Mouse (Mus musculus) hindbrain, embryonic 13.5 days (tissue): ENCODE results near the gene Fbxo27. TPM values are rescaled to one million over a fixed set of nuclear protein-coding genes. Genes with fewer than 3 reads are reported as not detected.
"Not testable (repeated sequence)": the region's sequence is repeated elsewhere in the genome, so short reads cannot be mapped to it uniquely, and the experiment has no call there.

Experiments
- ATAC-seq: fragments of 200-750 bp; cut with Nextera tagmentation; 2 replicates; pipeline ENCODE4 v1.8.0; 2017; ENCODE audit warnings: moderate TSS enrichment; ENCODE audit not compliant: low FRiP score
- H3K27ac ChIP-seq: fragments of 300-500 bp; sonication (generic); 2 replicates; pipeline ENCODE4 v1.5.1; 2015; ENCODE audit warnings: inconsistent platforms, mild to moderate bottlenecking, moderate library complexity
- H3K27me3 ChIP-seq: fragments of 300-500 bp; sonication (generic); 2 replicates; pipeline ENCODE4 v1.6.1; 2015; ENCODE audit warnings: mild to moderate bottlenecking, inconsistent platforms
- H3K36me3 ChIP-seq: fragments of 300-500 bp; sonication (generic); 2 replicates; pipeline ENCODE4 v1.6.1; 2015; ENCODE audit warnings: mild to moderate bottlenecking, inconsistent platforms
- H3K4me1 ChIP-seq: fragments of 300-500 bp; sonication (generic); replicated peaks from 2 replicates; pipeline ENCODE4 v1.6.1; 2015; ENCODE audit warnings: inconsistent platforms
- H3K4me2 ChIP-seq: fragments of 300-500 bp; sonication (generic); 2 replicates; pipeline ENCODE4 v1.6.1; 2015; ENCODE audit warnings: inconsistent platforms, mild to moderate bottlenecking, moderate library complexity
- H3K4me3 ChIP-seq: fragments of 300-500 bp; sonication (generic); 2 replicates; pipeline ENCODE4 v1.5.1; 2015; ENCODE audit warnings: mild to moderate bottlenecking, inconsistent platforms
- H3K9ac ChIP-seq: fragments of 300-500 bp; sonication (generic); 2 replicates; pipeline ENCODE4 v1.6.1; 2015; ENCODE audit warnings: mild to moderate bottlenecking, inconsistent platforms
- H3K9me3 ChIP-seq: fragments of 300-500 bp; sonication (generic); 2 replicates; pipeline ENCODE4 v1.6.1; 2016; ENCODE audit warnings: inconsistent platforms
- WGBS: fragments of 180-500 bp; shearing (Covaris S2); methylation state at CpG from one replicate; pipeline ENCODE4 v1.1.7; 2015; 5-methylcytosine and 5-hydroxymethylcytosine counted together
- polyA plus RNA-seq: library from polyadenylated mRNA; unstranded; fragments of >200 nt; fragmentation: Nextera tagmentation; extraction: Ambion mirVana; gene quantifications from 2 replicates; pipeline ENCODE4 v1.2.1, GENCODE M21; 2015

The Fbxo27 gene
- polyA plus RNA-seq = 7.0 and 7.4 TPM in 2 replicates

DNA sequence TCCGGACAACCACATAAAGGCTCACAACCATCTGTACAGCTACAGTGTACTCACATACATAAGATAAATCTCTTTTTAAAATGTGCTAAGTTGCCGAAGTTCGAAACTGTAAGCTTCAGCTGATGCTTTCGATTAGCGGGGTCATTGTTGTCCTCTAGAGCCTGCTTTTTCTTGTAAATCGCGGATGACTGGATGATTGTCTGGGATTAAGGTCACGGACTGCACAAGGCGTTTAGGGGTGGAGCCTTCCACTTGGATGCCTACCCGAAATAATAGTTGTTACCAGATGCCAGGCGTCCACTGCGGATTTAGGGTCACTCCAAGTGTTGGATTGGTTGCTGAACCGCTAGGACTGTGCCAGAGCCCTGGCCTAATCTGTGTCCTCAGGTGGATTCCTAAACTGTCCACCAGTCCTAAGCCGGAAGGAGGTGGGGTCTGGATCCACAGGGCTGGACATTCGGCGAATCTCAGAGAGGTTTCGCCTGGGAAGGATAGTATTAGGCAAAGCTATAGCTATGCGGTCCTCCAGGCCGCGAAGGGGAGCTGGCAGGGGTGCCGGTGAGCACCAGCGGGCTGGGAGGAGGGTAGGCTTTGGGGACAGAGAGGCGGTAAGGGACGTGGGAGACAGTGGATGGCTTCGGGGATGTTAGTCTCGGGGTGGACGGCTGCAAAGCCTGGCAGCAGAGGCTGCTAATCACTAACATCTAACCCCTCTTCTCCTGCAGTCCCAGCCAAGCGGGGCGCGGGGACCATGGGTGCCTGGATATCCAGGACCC is at the start of gene Fbxo27:
Gene Fbxo27, plus strand, starts transcription at position 305 of the 776 bp plus-strand sequence.
- Histone ChIP-seq H3K4me3 (peak within 1 kb of the TSS; percentile 61), H3K36me3 (no peaks in the 10 kb centered on the region), H3K9me3 (no peaks in the 10 kb centered on the region), H3K27ac (no peak within 1 kb of the TSS; the same call in 1 of the 2 replicates), H3K4me1 (peaks cover 17% of the 10 kb centered on the region), H3K27me3 (peaks cover 32% of the 10 kb centered on the region), H3K9ac (peak within 1 kb of the TSS; percentile 77), H3K4me2 (peak within 1 kb of the TSS; percentile 88)
- WGBS = 25% methylated on average over 27 of the region's 30 CpGs
- peak; percentile 70 for ATAC-seq

- H3K9ac ChIP-seq = no peak overlapping the region
- WGBS = 41% methylated on average over 6 of the region's 6 CpGs
- no peak overlapping the region for H3K27ac ChIP-seq
- no peak overlapping the region for H3K4me2 ChIP-seq
- H3K9me3 ChIP-seq = 0 out of 2 replicates have a peak, but pooled peaks cover 3% of the 10 kb centered on the region
- H3K36me3 ChIP-seq = no peaks in the 10 kb centered on the region
- no peaks in the 10 kb centered on the region for H3K27me3 ChIP-seq
- no peaks in the 10 kb centered on the region for H3K4me1 ChIP-seq
- ATAC-seq = no peak
- H3K4me3 ChIP-seq = no peak overlapping the region
Observed at GRCm38 (mm10) chr7:28645366-28645765, 47.3 kb upstream of the Fbxo27 start.

- H3K4me2 ChIP-seq = no peak overlapping the region
- no peaks in the 10 kb centered on the region for H3K27me3 ChIP-seq
- H3K4me1 ChIP-seq = no peaks in the 10 kb centered on the region
- H3K9ac ChIP-seq = no peak overlapping the region
- 0 out of 2 replicates have a peak, but pooled peaks cover 3% of the 10 kb centered on the region for H3K9me3 ChIP-seq
- no peak overlapping the region for H3K4me3 ChIP-seq
- H3K36me3 ChIP-seq = no peaks in the 10 kb centered on the region
- ATAC-seq = no peak
- WGBS = 95% methylated on average over 2 of the region's 2 CpGs
- no peak overlapping the region for H3K27ac ChIP-seq
Observed at GRCm38 (mm10) chr7:28645947-28646475, 46.6 kb upstream of the Fbxo27 start.

- Histone ChIP-seq H3K4me2 (no peak overlapping the region), H3K27me3 (no peaks in the 10 kb centered on the region), H3K27ac (no peak overlapping the region), H3K4me1 (no peaks in the 10 kb centered on the region), H3K4me3 (no peak overlapping the region), H3K36me3 (no peaks in the 10 kb centered on the region), H3K9me3 (0 out of 2 replicates have a peak, but pooled peaks cover 3% of the 10 kb centered on the region), H3K9ac (no peak overlapping the region)
- no peak for ATAC-seq
- 59% methylated on average over 7 of the region's 7 CpGs for WGBS
Observed at GRCm38 (mm10) chr7:28647016-28647415, 45.6 kb upstream of the Fbxo27 start.

DNA sequence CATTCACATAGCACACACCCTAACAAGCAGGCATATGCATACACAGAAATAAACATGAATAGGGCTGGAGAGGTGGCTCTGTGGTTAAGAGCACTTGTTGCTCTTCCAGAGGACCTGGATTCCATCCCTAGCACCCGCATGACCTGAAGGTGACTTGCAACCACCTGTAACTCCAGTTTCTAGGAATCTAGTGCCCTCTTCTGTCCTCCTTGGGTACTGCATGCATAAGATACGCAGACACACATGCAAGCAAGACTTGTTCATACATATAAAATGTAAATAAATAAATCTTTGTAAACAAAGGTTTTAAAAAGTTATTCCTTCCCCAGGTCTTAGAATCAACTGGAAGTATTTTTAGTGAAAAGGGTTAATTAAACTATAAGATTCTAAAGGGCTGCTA is 41.5 kb upstream of the Fbxo27 start:
- no peak for ATAC-seq
- H3K9me3 ChIP-seq = 0 out of 2 replicates have a peak, but pooled peaks cover 3% of the 10 kb centered on the region
- H3K9ac ChIP-seq = no peak overlapping the region
- 93% methylated on average over 2 of the region's 2 CpGs for WGBS
- H3K4me1 ChIP-seq = no peaks in the 10 kb centered on the region
- no peak overlapping the region for H3K27ac ChIP-seq
- H3K36me3 ChIP-seq = no peaks in the 10 kb centered on the region
- H3K4me3 ChIP-seq = no peak overlapping the region
- H3K27me3 ChIP-seq = no peaks in the 10 kb centered on the region
- H3K4me2 ChIP-seq = no peak overlapping the region

GRCm38 (mm10) chr7:28656430-28656829 is 36.2 kb upstream of the Fbxo27 start:
- H3K27me3 ChIP-seq = no peaks in the 10 kb centered on the region
- H3K9me3 ChIP-seq = no peaks in the 10 kb centered on the region
- no peak overlapping the region for H3K4me2 ChIP-seq
- WGBS = 44% methylated on average over 4 of the region's 4 CpGs
- no peak overlapping the region for H3K4me3 ChIP-seq
- no peaks in the 10 kb centered on the region for H3K4me1 ChIP-seq
- ATAC-seq = no peak
- H3K36me3 ChIP-seq = no peaks in the 10 kb centered on the region
- H3K9ac ChIP-seq = no peak overlapping the region
- no peak overlapping the region for H3K27ac ChIP-seq

DNA sequence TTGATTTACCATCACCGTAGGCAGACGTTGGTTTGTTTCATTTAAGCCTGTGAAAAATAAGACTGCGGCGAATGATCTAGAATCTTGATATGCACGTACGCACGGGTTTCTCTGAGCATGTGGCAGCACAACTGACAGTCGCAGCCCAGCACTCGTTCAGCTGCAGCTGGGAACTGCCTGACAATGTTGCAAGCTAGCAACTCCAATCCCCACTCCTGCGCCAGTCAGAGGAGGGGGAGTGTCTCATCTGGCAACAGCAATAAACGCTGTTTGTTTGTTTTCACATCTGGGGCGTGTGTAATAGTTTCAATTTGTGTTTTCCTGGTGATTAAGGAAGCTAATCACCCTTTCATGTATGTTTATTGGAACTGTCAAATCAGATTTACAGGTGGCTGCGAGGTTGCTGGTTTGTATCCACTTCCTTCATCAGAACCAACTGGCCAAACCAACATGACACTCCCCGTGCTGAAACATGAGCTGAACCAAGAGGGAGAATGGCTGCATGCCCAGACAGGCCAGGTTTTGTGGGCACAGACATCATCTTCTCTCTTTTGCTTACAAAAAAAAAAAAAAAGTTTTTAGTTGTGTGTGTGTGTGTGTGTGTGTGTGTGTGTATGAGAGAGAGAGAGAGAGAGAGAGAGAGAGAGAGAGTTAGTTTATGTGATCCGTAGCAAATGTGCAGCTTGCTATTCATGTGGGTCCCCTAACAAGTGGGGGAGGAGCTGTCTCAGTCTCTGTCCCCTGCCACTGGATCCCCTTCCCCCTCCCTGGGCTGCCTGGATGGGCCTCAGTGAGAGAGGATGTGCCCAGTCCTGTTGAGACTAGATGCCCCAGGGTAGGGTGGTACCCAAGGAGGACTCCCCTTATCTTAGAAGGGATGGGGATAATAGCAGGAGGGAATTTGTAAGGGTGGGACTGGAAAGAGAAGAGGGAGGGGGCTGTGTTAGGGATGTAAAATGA is 26.7 kb upstream of the Fbxo27 start:
- H3K4me3 ChIP-seq = no peak overlapping the region
- H3K9me3 ChIP-seq = no peaks in the 10 kb centered on the region
- H3K27me3 ChIP-seq = no peaks in the 10 kb centered on the region
- no peaks in the 10 kb centered on the region for H3K36me3 ChIP-seq
- H3K4me1 ChIP-seq = peaks cover 11% of the 10 kb centered on the region; the same call in 1 of the 2 replicates
- peak overlapping the region; percentile 2; the same call in 1 of the 2 replicates for H3K9ac ChIP-seq
- peak overlapping the region; percentile 3; the same call in 1 of the 2 replicates for H3K27ac ChIP-seq
- 39% methylated on average over 15 of the region's 15 CpGs for WGBS
- peak overlapping the region; percentile 8; the same call in 1 of the 2 replicates for H3K4me2 ChIP-seq
- ATAC-seq = no peak

DNA sequence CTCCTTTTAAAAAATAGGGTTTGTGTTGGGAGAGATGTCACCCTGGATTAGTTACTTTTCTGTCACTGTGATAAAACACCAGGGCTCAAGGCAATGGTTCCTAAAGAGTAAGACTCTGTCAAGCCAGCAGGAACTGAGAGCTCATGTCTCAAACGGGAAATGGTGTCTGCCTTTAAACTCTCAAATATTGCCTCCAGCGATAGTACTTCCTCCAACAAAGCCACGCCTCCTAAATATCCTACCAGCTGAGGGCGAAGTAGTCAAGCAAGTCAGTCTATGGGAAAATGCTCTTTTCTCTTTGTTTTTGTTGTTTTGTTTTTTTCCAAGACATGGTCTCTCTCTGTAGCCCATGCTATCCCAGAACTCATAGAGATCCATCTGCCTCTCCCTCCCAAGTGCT is 21.5 kb upstream of the Fbxo27 start:
- Histone ChIP-seq H3K4me1 (0 out of 2 replicates have a peak, but pooled peaks cover 2% of the 10 kb centered on the region), H3K4me3 (no peak overlapping the region), H3K36me3 (no peaks in the 10 kb centered on the region), H3K27me3 (no peaks in the 10 kb centered on the region), H3K4me2 (no peak overlapping the region), H3K27ac (no peak overlapping the region), H3K9ac (no peak overlapping the region), H3K9me3 (no peaks in the 10 kb centered on the region)
- 83% methylated on average over 4 of the region's 4 CpGs for WGBS
- ATAC-seq = no peak

DNA sequence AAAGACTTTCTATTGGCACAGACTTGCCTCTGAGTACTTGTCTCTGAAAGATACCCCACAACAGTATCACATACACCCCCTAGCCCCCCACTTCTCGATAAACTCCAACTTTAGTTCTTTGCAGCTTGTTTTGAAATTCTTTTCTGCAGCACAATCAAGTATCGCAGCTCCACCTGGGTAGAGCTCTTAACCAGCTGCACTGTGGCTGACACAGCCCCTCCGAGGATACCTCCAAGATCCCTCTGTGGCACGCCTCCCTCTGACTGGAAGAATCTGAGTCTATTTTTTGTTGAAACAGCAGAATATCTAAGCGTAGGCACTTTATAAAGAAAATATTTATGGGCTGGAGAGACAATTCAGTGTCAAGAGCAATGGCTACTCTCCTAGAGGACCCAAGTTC is 20.4 kb upstream of the Fbxo27 start:
- no peak overlapping the region for H3K4me2 ChIP-seq
- no peak for ATAC-seq
- H3K4me3 ChIP-seq = no peak overlapping the region
- no peaks in the 10 kb centered on the region for H3K27me3 ChIP-seq
- 90% methylated on average over 5 of the region's 5 CpGs for WGBS
- no peak overlapping the region for H3K27ac ChIP-seq
- no peaks in the 10 kb centered on the region for H3K9me3 ChIP-seq
- no peaks in the 10 kb centered on the region for H3K4me1 ChIP-seq
- H3K9ac ChIP-seq = no peak overlapping the region
- H3K36me3 ChIP-seq = no peaks in the 10 kb centered on the region

GRCm38 (mm10) chr7:28672786-28673185 is 19.9 kb upstream of the Fbxo27 start:
- WGBS = 78% methylated on average over 5 of the region's 5 CpGs
- not testable (repeated sequence) for H3K4me3 ChIP-seq, H3K36me3 ChIP-seq, H3K4me1 ChIP-seq, ATAC-seq, H3K27ac ChIP-seq, H3K9ac ChIP-seq, H3K27me3 ChIP-seq, H3K9me3 ChIP-seq, H3K4me2 ChIP-seq

DNA sequence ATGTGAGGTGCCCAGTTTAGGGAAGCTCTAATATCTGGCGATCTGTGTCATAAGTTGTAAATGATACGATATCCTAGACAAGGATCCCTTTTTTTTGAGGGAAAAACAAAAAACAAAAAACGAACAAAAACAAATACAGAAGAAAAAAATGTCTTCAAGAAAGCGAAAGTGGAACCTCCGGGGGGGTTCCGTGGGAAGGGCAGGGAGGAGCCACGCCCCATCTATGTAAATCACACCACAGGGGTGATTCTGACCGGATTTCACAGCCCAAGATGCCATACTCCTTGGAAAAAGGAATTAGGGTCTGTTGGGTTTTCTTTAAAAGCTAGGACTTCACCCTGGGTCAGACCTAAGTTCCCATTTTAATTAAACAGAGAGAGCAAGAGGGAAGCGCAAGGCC is 17.7 kb upstream of the Fbxo27 start:
- H3K9me3 ChIP-seq = no peaks in the 10 kb centered on the region
- no peak for ATAC-seq
- no peak overlapping the region for H3K9ac ChIP-seq
- no peak overlapping the region for H3K27ac ChIP-seq
- 82% methylated on average over 9 of the region's 9 CpGs for WGBS
- H3K4me3 ChIP-seq = no peak overlapping the region
- H3K4me2 ChIP-seq = no peak overlapping the region
- H3K36me3 ChIP-seq = no peaks in the 10 kb centered on the region
- no peaks in the 10 kb centered on the region for H3K27me3 ChIP-seq
- no peaks in the 10 kb centered on the region for H3K4me1 ChIP-seq

GRCm38 (mm10) chr7:28675746-28676145 is 16.9 kb upstream of the Fbxo27 start:
- no peak for ATAC-seq
- Histone ChIP-seq H3K27me3 (no peaks in the 10 kb centered on the region), H3K4me3 (no peak overlapping the region), H3K4me2 (no peak overlapping the region), H3K9ac (no peak overlapping the region), H3K9me3 (no peaks in the 10 kb centered on the region), H3K36me3 (no peaks in the 10 kb centered on the region), H3K4me1 (no peaks in the 10 kb centered on the region), H3K27ac (no peak overlapping the region)
- 48% methylated on average over 11 of the region's 11 CpGs for WGBS
